Mouse (Mus musculus): ENCODE data around the gene Platr17.

DNA sequence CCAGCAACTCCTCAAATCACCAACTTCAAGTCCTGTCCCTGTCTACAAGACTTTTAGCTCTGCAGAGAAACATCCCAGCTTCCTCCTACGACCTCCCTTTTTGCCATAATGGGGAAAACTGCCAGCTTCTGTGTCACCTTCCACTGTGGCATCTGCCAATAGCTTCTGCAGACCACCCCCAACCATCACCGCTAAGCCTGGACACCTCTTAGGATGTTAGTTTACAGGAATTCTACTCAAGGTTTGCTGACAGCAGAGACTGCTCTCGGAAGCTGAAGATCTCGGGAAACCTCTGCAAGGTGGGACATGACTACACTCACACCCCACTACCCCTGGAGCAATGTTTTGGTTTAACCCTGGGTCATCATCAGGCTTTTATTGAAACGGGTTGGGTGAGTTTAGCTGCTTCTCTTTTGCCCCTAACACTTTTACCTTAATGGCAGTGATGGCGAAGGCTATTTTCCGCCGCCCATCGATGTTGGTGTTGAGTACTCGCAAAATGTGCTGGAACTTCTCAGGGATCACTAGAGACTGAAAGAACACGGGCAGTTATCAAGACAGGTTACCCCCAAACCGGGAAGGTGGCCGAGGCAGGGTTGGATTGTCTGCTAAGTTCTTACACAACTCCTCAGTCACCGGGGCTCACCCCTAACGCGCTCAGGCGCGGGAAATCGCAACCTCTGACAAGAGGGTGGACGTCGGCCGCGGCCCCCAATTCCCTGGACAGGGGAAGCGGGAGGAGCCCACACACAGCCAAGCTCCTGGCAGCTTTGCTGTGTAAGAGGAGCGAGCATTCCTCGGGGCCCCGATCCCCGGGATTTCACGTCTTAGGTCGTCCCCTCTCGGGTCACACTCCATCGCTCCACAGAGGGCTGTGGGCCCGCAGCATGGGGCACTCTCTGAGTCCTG is 50.0 kb downstream of the Platr17 start:
- TF ChIP-seq POLR2A (IDR thresholded peaks at IDR 0.05; ENCODE audit: low read depth, low read length): no peak
- no peak for TF ChIP-seq CTCF (IDR thresholded peaks at IDR 0.05; ENCODE audit: extremely low read depth, insufficient read depth, insufficient read length, insufficient replicate concordance)
